Mouse (Mus musculus) heart, adult 2 months (tissue): ENCODE data around the gene Olfr95.

ENCODE experiments used
- CTCF ChIP-seq: fragments of 200-600 bp; IDR thresholded peaks from 2 replicates; pipeline ENCODE4 v1.8.1; 2022; ENCODE audit warnings: antibody characterized with exemption, mild to moderate bottlenecking, moderate library complexity
- EP300 ChIP-seq: fragments of 200-500 bp; IDR thresholded peaks from 2 replicates; pipeline ENCODE4 v1.6.1; 2011; ENCODE audit warnings: low read depth, low read length, control low read depth; ENCODE audit not compliant: insufficient read depth
- POLR2A ChIP-seq: fragments of 200-500 bp; IDR thresholded peaks from 2 replicates; pipeline ENCODE4 v1.6.1; 2011; ENCODE audit warnings: mild to moderate bottlenecking, low read depth, low read length, control low read depth; ENCODE audit not compliant: insufficient read depth

- TF ChIP-seq POLR2A (no peak), EP300 (no peak), CTCF (no peak)
Observed at GRCm38 (mm10) chr17:37242198-37242597, 29.3 kb upstream of the Olfr95 start.
